Mouse (Mus musculus) midbrain, embryonic 11.5 days (tissue): ENCODE measurements at regions not wholly inside any gene's neighbourhood (a gene's known extent, or its start where the extent isn't known, plus 50 kb on each side); places are given as distances from the start of the nearest gene placed in this dataset.

Experiments
- ATAC-seq: fragments of 200-750 bp; cut with Nextera tagmentation; 2 replicates; pipeline ENCODE4 v1.8.0; 2017; ENCODE audit warnings: moderate TSS enrichment, moderate library complexity; ENCODE audit not compliant: low FRiP score
- DNase-seq: peaks from one replicate; pipeline ENCODE4 v3.0.0; 2015; ENCODE audit warnings: low spot score; ENCODE audit errors: missing footprints
- H3K27ac ChIP-seq: fragments of 300-500 bp; sonication (generic); 2 replicates; pipeline ENCODE4 v1.5.1; 2014; ENCODE audit warnings: low read depth, low read length
- H3K27me3 ChIP-seq: fragments of 300-500 bp; sonication (generic); 2 replicates; pipeline ENCODE4 v1.6.1; 2014; ENCODE audit warnings: mild to moderate bottlenecking, low read length, moderate library complexity, mixed read lengths; ENCODE audit not compliant: control insufficient read depth, insufficient read depth
- H3K36me3 ChIP-seq: fragments of 300-500 bp; sonication (generic); 2 replicates; pipeline ENCODE4 v1.6.1; 2014; ENCODE audit warnings: mild to moderate bottlenecking, low read length, moderate library complexity, mixed read lengths; ENCODE audit not compliant: control insufficient read depth, insufficient read depth
- H3K4me1 ChIP-seq: fragments of 300-500 bp; sonication (generic); 2 replicates; pipeline ENCODE4 v1.6.1; 2014; ENCODE audit warnings: low read length; ENCODE audit not compliant: control insufficient read depth, insufficient read depth
- H3K4me2 ChIP-seq: fragments of 300-500 bp; sonication (generic); 2 replicates; pipeline ENCODE4 v1.6.1; 2014; ENCODE audit warnings: mild to moderate bottlenecking, moderate library complexity
- H3K4me3 ChIP-seq: fragments of 300-500 bp; sonication (generic); 2 replicates; pipeline ENCODE4 v1.5.1; 2014; ENCODE audit warnings: low read depth, low read length
- H3K9ac ChIP-seq: fragments of 300-500 bp; sonication (generic); 2 replicates; pipeline ENCODE4 v1.6.1; 2014; ENCODE audit warnings: low read length
- H3K9me3 ChIP-seq: fragments of 300-500 bp; sonication (generic); 2 replicates; pipeline ENCODE4 v1.6.1; 2016; ENCODE audit warnings: low read length; ENCODE audit not compliant: control insufficient read depth
- WGBS: fragments of 180-500 bp; shearing (Covaris S2); extraction: QIAGEN DNeasy Blood & Tissue Kit; methylation state at CpG from one replicate; pipeline ENCODE4 v1.1.7; 2014; 5-methylcytosine and 5-hydroxymethylcytosine counted together

DNA sequence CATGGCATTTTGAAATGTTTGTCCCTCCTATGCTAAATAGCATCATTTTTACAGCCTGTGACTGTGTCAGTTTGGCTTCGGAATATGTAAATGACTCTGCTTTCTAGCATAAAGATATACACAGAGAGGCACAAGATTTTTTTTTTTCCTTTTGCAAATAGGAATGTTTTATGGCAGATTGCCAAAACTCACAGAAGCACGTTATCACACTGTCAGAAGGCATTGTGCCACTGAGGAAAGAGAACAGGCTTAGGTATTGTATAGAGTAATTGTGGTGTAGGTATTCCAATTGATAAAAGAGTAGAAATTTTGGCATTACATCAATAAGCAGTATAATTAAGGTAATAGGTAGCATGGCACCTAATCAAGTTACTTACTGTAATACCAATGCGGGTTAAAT, 988.5 kb upstream of the Tenm2 start:
- ATAC-seq: no peak

GRCm38 (mm10) chr11:38203347-38203746, 967.6 kb upstream of the Tenm2 start:
- H3K4me1 ChIP-seq: no peaks in the 10 kb centered on the region
- ATAC-seq (no peak), DNase-seq (no peak)
- no peak overlapping the region for H3K27ac ChIP-seq
- H3K9ac ChIP-seq: no peak overlapping the region
- no peak overlapping the region for H3K4me3 ChIP-seq
- H3K36me3 ChIP-seq: no peaks in the 10 kb centered on the region
- H3K27me3 ChIP-seq: no peaks in the 10 kb centered on the region
- 33% methylated on average over 2 of the region's 2 CpGs for WGBS
- no peak overlapping the region for H3K4me2 ChIP-seq
- H3K9me3 ChIP-seq: no peaks in the 10 kb centered on the region

More for the DNA sequence above, 988.5 kb upstream of the Tenm2 start:
- Histone ChIP-seq H3K36me3 (no peaks in the 10 kb centered on the region), H3K9me3 (no peaks in the 10 kb centered on the region), H3K27me3 (no peaks in the 10 kb centered on the region), H3K4me2 (no peak overlapping the region), H3K27ac (no peak overlapping the region), H3K4me1 (no peaks in the 10 kb centered on the region), H3K4me3 (no peak overlapping the region), H3K9ac (no peak overlapping the region)
- no peak for DNase-seq
- WGBS: 84% methylated on average over 3 of the region's 3 CpGs

GRCm38 (mm10) chr11:38201136-38201741, 965.5 kb upstream of the Tenm2 start:
- Histone ChIP-seq H3K9me3 (no peaks in the 10 kb centered on the region), H3K27me3 (no peaks in the 10 kb centered on the region), H3K4me2 (no peak overlapping the region), H3K36me3 (no peaks in the 10 kb centered on the region), H3K4me3 (no peak overlapping the region), H3K9ac (no peak overlapping the region), H3K27ac (no peak overlapping the region), H3K4me1 (no peaks in the 10 kb centered on the region)
- DNase-seq (no peak), ATAC-seq (no peak)
- 83% methylated on average over 3 of the region's 3 CpGs for WGBS

DNA sequence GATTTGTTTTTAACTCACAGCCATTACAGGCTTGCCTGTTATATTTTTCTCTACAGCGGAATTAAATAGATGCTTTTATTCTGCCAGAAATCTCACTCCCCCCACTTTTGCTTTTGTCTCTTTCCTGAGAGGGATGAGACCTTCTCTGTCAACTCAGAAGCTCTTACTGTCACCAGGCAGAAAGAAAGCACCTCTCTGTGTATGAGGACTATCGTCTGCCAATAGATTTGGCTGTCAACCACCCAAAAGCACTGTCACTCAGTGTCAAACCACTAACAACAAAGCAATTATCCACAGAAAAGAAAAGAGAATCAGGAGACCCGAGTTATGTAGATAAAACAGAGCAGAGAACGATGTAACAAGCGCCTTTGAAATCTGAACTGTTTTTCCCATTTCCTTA, 958.0 kb upstream of the Tenm2 start:
- Histone ChIP-seq H3K9ac (no peak overlapping the region), H3K4me2 (no peak overlapping the region), H3K36me3 (no peaks in the 10 kb centered on the region), H3K27me3 (no peaks in the 10 kb centered on the region), H3K4me1 (no peaks in the 10 kb centered on the region), H3K4me3 (no peak overlapping the region), H3K9me3 (no peaks in the 10 kb centered on the region), H3K27ac (no peak overlapping the region)
- 57% methylated on average over 5 of the region's 5 CpGs for WGBS
- no peak for ATAC-seq
- DNase-seq: no peak

DNA sequence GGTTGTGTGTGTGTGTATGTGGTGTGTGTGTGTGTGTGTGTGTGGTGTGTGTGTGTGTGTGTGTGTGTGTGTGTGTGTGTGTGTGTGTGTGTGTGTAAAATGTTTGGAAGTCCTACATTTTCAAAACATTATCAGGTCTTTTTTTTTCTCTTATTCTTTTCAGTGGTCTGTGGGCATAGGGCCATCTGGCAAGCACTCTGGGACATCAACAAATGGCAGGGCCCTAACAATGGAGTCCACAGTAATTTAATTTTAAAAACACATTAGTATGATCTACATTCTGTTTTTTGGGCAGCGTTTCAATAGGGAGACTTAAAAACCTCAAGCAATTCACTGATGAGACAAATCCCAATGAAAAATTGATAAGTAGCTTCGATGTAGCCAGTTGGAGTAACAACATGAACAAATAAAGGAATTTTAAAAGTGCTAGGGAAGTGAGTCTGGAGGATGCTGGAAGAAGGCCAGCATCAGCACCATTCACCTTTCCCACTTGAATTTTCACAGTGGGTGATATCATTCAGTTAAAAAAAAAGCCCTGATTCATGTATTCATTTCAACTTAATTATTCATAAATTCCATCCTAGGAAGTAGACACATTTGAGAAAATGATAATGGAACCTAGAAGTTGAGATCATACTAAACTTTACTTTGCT, 956.3 kb upstream of the Tenm2 start:
- Histone ChIP-seq H3K4me3 (no peak overlapping the region), H3K4me1 (no peaks in the 10 kb centered on the region), H3K4me2 (no peak overlapping the region), H3K36me3 (no peaks in the 10 kb centered on the region), H3K27ac (no peak overlapping the region), H3K9ac (no peak overlapping the region), H3K27me3 (no peaks in the 10 kb centered on the region), H3K9me3 (no peaks in the 10 kb centered on the region)
- DNase-seq (no peak), ATAC-seq (no peak)
- WGBS: 83% methylated on average over 2 of the region's 2 CpGs

- Histone ChIP-seq H3K4me3 (no peak overlapping the region), H3K4me2 (no peak overlapping the region), H3K27ac (no peak overlapping the region), H3K4me1 (no peaks in the 10 kb centered on the region), H3K9ac (no peak overlapping the region), H3K9me3 (no peaks in the 10 kb centered on the region), H3K36me3 (no peaks in the 10 kb centered on the region), H3K27me3 (no peaks in the 10 kb centered on the region)
- DNase-seq (no peak), ATAC-seq (no peak)
- 81% methylated on average over 3 of the region's 3 CpGs for WGBS
Observed at GRCm38 (mm10) chr11:38191437-38191836, 955.7 kb upstream of the Tenm2 start.

DNA sequence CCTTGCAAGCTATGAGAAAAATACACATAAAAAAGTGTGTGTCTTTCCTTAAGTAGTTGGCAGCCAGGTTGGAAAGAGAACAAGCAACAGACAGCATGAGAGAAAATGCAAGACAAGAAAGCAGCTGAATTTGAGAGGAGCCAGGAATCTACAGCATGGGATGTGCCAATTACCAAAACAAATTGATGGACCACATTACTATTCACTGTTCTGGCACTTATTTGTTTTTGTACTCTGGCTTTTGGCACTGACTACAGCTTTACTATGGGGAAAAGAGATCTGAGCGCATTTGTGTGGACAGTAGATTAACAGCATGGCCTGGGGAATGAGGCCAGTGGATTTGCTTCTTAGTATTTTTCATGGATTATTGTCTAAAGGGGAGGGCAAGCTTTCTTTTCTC, 935.0 kb upstream of the Tenm2 start:
- Histone ChIP-seq H3K9ac (no peak overlapping the region), H3K4me3 (no peak overlapping the region), H3K4me1 (no peaks in the 10 kb centered on the region), H3K4me2 (no peak overlapping the region), H3K27me3 (no peaks in the 10 kb centered on the region), H3K27ac (no peak overlapping the region), H3K9me3 (no peaks in the 10 kb centered on the region), H3K36me3 (no peaks in the 10 kb centered on the region)
- ATAC-seq: no peak
- DNase-seq: peak; percentile 82
- WGBS: 62% methylated on average over 1 of the region's 1 CpGs

DNA sequence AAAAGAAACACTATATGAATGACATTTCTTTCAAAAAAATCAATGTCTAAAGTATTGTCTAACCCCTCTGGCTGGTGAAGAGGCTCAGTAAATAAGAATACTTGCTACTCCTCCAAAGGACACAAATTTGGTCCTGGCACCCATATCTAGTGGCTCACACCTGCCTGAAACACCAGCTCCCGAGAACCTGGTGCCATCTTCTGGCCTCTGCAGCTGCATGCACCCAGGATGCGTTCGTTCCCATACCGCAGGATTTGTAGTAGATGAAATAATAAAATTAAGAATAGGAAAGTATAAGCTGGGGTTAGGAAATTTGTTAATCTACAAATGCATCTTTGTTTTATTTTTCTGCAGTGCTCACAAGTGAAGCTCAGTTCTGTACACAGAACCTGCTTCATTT, 922.5 kb upstream of the Tenm2 start:
- ATAC-seq (no peak), DNase-seq (no peak)
- Histone ChIP-seq H3K27ac (no peak overlapping the region), H3K9ac (no peak overlapping the region), H3K36me3 (no peaks in the 10 kb centered on the region), H3K9me3 (no peaks in the 10 kb centered on the region), H3K4me3 (no peak overlapping the region), H3K4me2 (no peak overlapping the region), H3K4me1 (no peaks in the 10 kb centered on the region), H3K27me3 (no peaks in the 10 kb centered on the region)
- 90% methylated on average over 4 of the region's 4 CpGs for WGBS

DNA sequence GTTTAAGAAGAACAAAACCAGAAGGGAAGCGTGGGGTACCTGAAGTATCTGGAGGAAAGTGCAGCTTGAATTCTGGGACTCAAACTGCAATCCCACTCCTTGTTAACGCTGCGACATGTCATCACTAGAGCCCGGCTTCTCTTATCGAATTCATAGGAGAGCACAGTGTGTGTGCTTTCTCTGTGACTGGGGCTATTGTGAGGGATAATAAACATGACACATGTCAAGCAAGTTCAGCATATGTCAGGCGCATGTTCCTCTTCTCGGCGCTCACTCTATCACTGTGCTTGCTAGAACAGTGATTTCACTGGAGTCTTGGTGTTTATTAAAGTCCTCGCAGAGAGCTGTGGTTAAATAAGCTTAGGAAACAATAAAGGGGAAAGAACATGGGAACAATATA, 921.2 kb upstream of the Tenm2 start:
- no peaks in the 10 kb centered on the region for H3K4me1 ChIP-seq
- H3K9ac ChIP-seq: no peak overlapping the region
- no peak overlapping the region for H3K4me2 ChIP-seq
- no peak for ATAC-seq
- H3K36me3 ChIP-seq: no peaks in the 10 kb centered on the region
- WGBS: 88% methylated on average over 9 of the region's 9 CpGs
- no peaks in the 10 kb centered on the region for H3K9me3 ChIP-seq
- no peak for DNase-seq
- no peak overlapping the region for H3K27ac ChIP-seq
- H3K27me3 ChIP-seq: no peaks in the 10 kb centered on the region
- H3K4me3 ChIP-seq: no peak overlapping the region
